Mouse (Mus musculus): Measurements from ENCODE around the gene Lypd6b. TPM values are rescaled to one million over a fixed set of nuclear protein-coding genes. Genes with fewer than 3 reads are reported as not detected.

Lypd6b gene
- polyA plus RNA-seq, 1 experiment from 2014 or later: 18.7 TPM

- Histone ChIP-seq H3K27ac (0 out of 2 replicates have a peak overlapping the region, but pooled peaks have one; percentile 3), H3K9me3 (no peaks in the 10 kb centered on the region), H3K9ac (no peak overlapping the region), H3K4me1 (peaks cover 14% of the 10 kb centered on the region), H3K36me3 (0 out of 2 replicates have a peak, but pooled peaks cover 3% of the 10 kb centered on the region), H3K27me3 (no peaks in the 10 kb centered on the region), H3K4me3 (no peak overlapping the region), H3K4me2 (no peak overlapping the region)
- WGBS: 77% methylated on average over 14 of the region's 14 CpGs
- ATAC-seq (ENCODE audit: insufficient number of reproducible peaks, low FRiP score, low TSS enrichment, low read depth): no peak
Measured at GRCm38 (mm10) chr2:49748628-49749342, 38.7 kb upstream of the Lypd6b start.

- H3K27ac ChIP-seq: no peak overlapping the region
- no peak overlapping the region for H3K4me2 ChIP-seq
- peaks cover 7% of the 10 kb centered on the region; the same call in 1 of the 2 replicates for H3K4me1 ChIP-seq
- H3K9ac ChIP-seq: no peak overlapping the region
- H3K36me3 ChIP-seq: 0 out of 2 replicates have a peak, but pooled peaks cover 3% of the 10 kb centered on the region
- no peak for ATAC-seq (ENCODE audit: insufficient number of reproducible peaks, low FRiP score, low TSS enrichment, low read depth)
- H3K9me3 ChIP-seq: no peaks in the 10 kb centered on the region
- 64% methylated on average over 11 of the region's 11 CpGs for WGBS
- H3K4me3 ChIP-seq: no peak overlapping the region
- no peaks in the 10 kb centered on the region for H3K27me3 ChIP-seq
Measured at GRCm38 (mm10) chr2:49749730-49750576, 37.5 kb upstream of the Lypd6b start.

- Histone ChIP-seq H3K27ac (no peak overlapping the region), H3K27me3 (no peaks in the 10 kb centered on the region), H3K4me1 (0 out of 2 replicates have a peak, but pooled peaks cover 5% of the 10 kb centered on the region), H3K9me3 (no peaks in the 10 kb centered on the region), H3K9ac (no peak overlapping the region), H3K4me3 (no peak overlapping the region), H3K4me2 (no peak overlapping the region), H3K36me3 (0 out of 2 replicates have a peak, but pooled peaks cover 3% of the 10 kb centered on the region)
- ATAC-seq (ENCODE audit: insufficient number of reproducible peaks, low FRiP score, low TSS enrichment, low read depth): no peak
- WGBS: 78% methylated on average over 10 of the region's 10 CpGs
Measured at GRCm38 (mm10) chr2:49751544-49752210, 35.8 kb upstream of the Lypd6b start.

GRCm38 (mm10) chr2:49752211-49752607, 35.3 kb upstream of the Lypd6b start:
- H3K36me3 ChIP-seq: 0 out of 2 replicates have a peak, but pooled peaks cover 3% of the 10 kb centered on the region

GRCm38 (mm10) chr2:49753062-49753461, 34.4 kb upstream of the Lypd6b start:
- WGBS: 98% methylated on average over 3 of the region's 3 CpGs
- Histone ChIP-seq H3K4me1 (0 out of 2 replicates have a peak, but pooled peaks cover 5% of the 10 kb centered on the region), H3K9me3 (no peaks in the 10 kb centered on the region)

More at GRCm38 (mm10) chr2:49752211-49752607, 35.3 kb upstream of the Lypd6b start:
- H3K9me3 ChIP-seq: no peaks in the 10 kb centered on the region
- WGBS: 84% methylated on average over 8 of the region's 8 CpGs
- no peak overlapping the region for H3K27ac ChIP-seq
- H3K27me3 ChIP-seq: no peaks in the 10 kb centered on the region
- ATAC-seq (ENCODE audit: insufficient number of reproducible peaks, low FRiP score, low TSS enrichment, low read depth): no peak
- no peak overlapping the region for H3K9ac ChIP-seq
- 0 out of 2 replicates have a peak, but pooled peaks cover 5% of the 10 kb centered on the region for H3K4me1 ChIP-seq
- no peak overlapping the region for H3K4me3 ChIP-seq
- no peak overlapping the region for H3K4me2 ChIP-seq

GRCm38 (mm10) chr2:49755054-49755453, 32.4 kb upstream of the Lypd6b start:
- no peaks in the 10 kb centered on the region for H3K27me3 ChIP-seq
- no peak for ATAC-seq (ENCODE audit: insufficient number of reproducible peaks, low FRiP score, low TSS enrichment, low read depth)
- no peak overlapping the region for H3K4me3 ChIP-seq
- 0 out of 2 replicates have a peak, but pooled peaks cover 4% of the 10 kb centered on the region for H3K4me1 ChIP-seq
- 0 out of 2 replicates have a peak, but pooled peaks cover 3% of the 10 kb centered on the region for H3K36me3 ChIP-seq
- no peak overlapping the region for H3K9ac ChIP-seq
- H3K9me3 ChIP-seq: no peaks in the 10 kb centered on the region
- H3K4me2 ChIP-seq: no peak overlapping the region
- 57% methylated on average over 2 of the region's 2 CpGs for WGBS
- no peak overlapping the region for H3K27ac ChIP-seq

More at GRCm38 (mm10) chr2:49753062-49753461, 34.4 kb upstream of the Lypd6b start:
- Histone ChIP-seq H3K9ac (no peak overlapping the region), H3K27me3 (no peaks in the 10 kb centered on the region), H3K36me3 (0 out of 2 replicates have a peak, but pooled peaks cover 3% of the 10 kb centered on the region), H3K27ac (no peak overlapping the region), H3K4me3 (no peak overlapping the region), H3K4me2 (no peak overlapping the region)
- no peak for ATAC-seq (ENCODE audit: insufficient number of reproducible peaks, low FRiP score, low TSS enrichment, low read depth)

GRCm38 (mm10) chr2:49757616-49758015, 29.9 kb upstream of the Lypd6b start:
- 0 out of 2 replicates have a peak, but pooled peaks cover 5% of the 10 kb centered on the region for H3K36me3 ChIP-seq
- WGBS: 84% methylated on average over 7 of the region's 7 CpGs
- ATAC-seq (ENCODE audit: insufficient number of reproducible peaks, low FRiP score, low TSS enrichment, low read depth): no peak

GRCm38 (mm10) chr2:49764331-49764946, 23.0 kb upstream of the Lypd6b start:
- Histone ChIP-seq H3K4me3 (no peak overlapping the region), H3K27me3 (no peaks in the 10 kb centered on the region), H3K36me3 (0 out of 2 replicates have a peak, but pooled peaks cover 6% of the 10 kb centered on the region), H3K4me1 (no peaks in the 10 kb centered on the region), H3K4me2 (no peak overlapping the region), H3K27ac (no peak overlapping the region), H3K9me3 (no peaks in the 10 kb centered on the region), H3K9ac (no peak overlapping the region)
- ATAC-seq (ENCODE audit: insufficient number of reproducible peaks, low FRiP score, low TSS enrichment, low read depth): no peak
- 45% methylated on average over 7 of the region's 7 CpGs for WGBS

More at GRCm38 (mm10) chr2:49757616-49758015, 29.9 kb upstream of the Lypd6b start:
- Histone ChIP-seq H3K4me3 (no peak overlapping the region), H3K9me3 (no peaks in the 10 kb centered on the region), H3K9ac (no peak overlapping the region), H3K27me3 (no peaks in the 10 kb centered on the region), H3K4me1 (no peaks in the 10 kb centered on the region), H3K27ac (no peak overlapping the region), H3K4me2 (no peak overlapping the region)

GRCm38 (mm10) chr2:49768916-49769315, 18.6 kb upstream of the Lypd6b start:
- no peaks in the 10 kb centered on the region for H3K4me1 ChIP-seq
- no peak overlapping the region for H3K27ac ChIP-seq
- H3K9ac ChIP-seq: no peak overlapping the region
- 0 out of 2 replicates have a peak, but pooled peaks cover 3% of the 10 kb centered on the region for H3K36me3 ChIP-seq
- H3K4me3 ChIP-seq: no peak overlapping the region
- no peak for ATAC-seq (ENCODE audit: insufficient number of reproducible peaks, low FRiP score, low TSS enrichment, low read depth)
- H3K9me3 ChIP-seq: no peaks in the 10 kb centered on the region
- H3K27me3 ChIP-seq: no peaks in the 10 kb centered on the region
- H3K4me2 ChIP-seq: no peak overlapping the region
- 78% methylated on average over 2 of the region's 2 CpGs for WGBS

GRCm38 (mm10) chr2:49770440-49770839, 17.0 kb upstream of the Lypd6b start:
- H3K9ac ChIP-seq: no peak overlapping the region
- no peak overlapping the region for H3K27ac ChIP-seq
- no peak overlapping the region for H3K4me3 ChIP-seq
- no peak overlapping the region for H3K4me2 ChIP-seq
- no peak for ATAC-seq (ENCODE audit: insufficient number of reproducible peaks, low FRiP score, low TSS enrichment, low read depth)
- H3K36me3 ChIP-seq: 0 out of 2 replicates have a peak, but pooled peaks cover 3% of the 10 kb centered on the region
- 81% methylated on average over 5 of the region's 5 CpGs for WGBS
- H3K27me3 ChIP-seq: no peaks in the 10 kb centered on the region
- no peaks in the 10 kb centered on the region for H3K9me3 ChIP-seq
- no peaks in the 10 kb centered on the region for H3K4me1 ChIP-seq

GRCm38 (mm10) chr2:49771172-49771571, 16.3 kb upstream of the Lypd6b start:
- H3K4me2 ChIP-seq: no peak overlapping the region
- H3K27ac ChIP-seq: no peak overlapping the region
- H3K4me1 ChIP-seq: no peaks in the 10 kb centered on the region
- H3K9me3 ChIP-seq: no peaks in the 10 kb centered on the region
- ATAC-seq (ENCODE audit: insufficient number of reproducible peaks, low FRiP score, low TSS enrichment, low read depth): no peak
- H3K36me3 ChIP-seq: 0 out of 2 replicates have a peak, but pooled peaks cover 3% of the 10 kb centered on the region
- H3K9ac ChIP-seq: no peak overlapping the region
- H3K4me3 ChIP-seq: no peak overlapping the region
- 62% methylated on average over 11 of the region's 11 CpGs for WGBS
- H3K27me3 ChIP-seq: no peaks in the 10 kb centered on the region

All from limb, embryonic 15.5 days (tissue).